Mouse (Mus musculus) heart, postnatal 36 days (tissue): Measurements from ENCODE around the gene Saa3. TPM values are rescaled to one million over a fixed set of nuclear protein-coding genes. Genes with fewer than 3 reads are reported as not detected.
"Not testable (repeated sequence)": the region's sequence is repeated elsewhere in the genome, so short reads cannot be mapped to it uniquely, and the experiment has no call there.

Experiments used
- DNase-seq, 2 experiments: peaks; one replicate each; pipeline ENCODE4 v3.0.0; 2021 to 2022
- intact Hi-C: fragments of 180-260 bp; cut with DNase I; formaldehyde crosslinking; loops from one replicate; pipeline ENCODE4 v1.15.1; 2025
- total RNA-seq, 2 experiments: library from RNA; stranded (reverse); gene quantifications; 2 replicates each; pipeline ENCODE4 v1.2.3; 2021

Saa3 gene
- total RNA-seq = 1 to 10 TPM; 1.4 to 1.8 TPM

DNA sequence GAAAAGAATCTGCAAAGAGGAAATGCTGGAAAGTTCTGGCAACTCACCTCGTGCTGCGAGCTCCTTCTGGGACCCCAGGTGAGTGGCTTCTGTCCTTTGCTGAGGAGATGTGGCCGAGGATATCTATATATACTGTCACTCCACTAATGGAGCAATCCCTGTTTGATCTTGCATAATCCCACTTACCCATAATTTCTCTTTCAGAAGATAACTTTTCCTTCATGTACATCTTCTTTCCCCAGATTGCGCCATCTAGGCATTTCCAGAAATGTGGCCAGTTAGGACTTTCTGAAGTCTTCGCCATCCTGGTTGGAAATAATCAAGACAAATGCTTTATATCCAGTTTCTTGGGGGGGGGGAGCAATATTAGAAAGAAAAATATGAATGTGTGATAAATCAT is at the start of gene Saa3:
TSS of gene Saa3 (minus strand) at position 101 of the 400 bp plus-strand sequence.
- no peak for DNase-seq
- intact Hi-C loops = loop anchor here (1.0 kb wide), 1 partner anchor 58 kb away; no protein-coding TSS in a partner anchor

DNA sequence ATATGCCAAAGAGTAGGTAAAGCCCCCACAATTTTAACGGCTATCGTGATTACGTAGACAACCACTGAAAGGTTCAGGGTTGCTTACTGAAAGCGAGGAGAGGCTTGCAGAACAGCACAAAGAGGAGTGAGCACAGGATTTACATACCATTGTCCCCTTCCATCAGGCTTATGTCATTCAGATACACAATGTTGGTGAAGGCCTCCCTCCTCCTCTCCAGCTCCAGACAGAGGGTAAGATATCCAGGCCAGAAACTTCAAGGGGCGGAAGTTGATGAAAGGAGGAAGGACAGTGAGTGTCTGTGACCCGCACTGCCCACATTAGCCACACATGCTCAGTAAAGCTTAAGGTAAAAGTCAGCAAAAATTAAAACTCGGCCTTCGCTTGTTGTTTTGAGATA is 49.2 kb upstream of the Saa3 start:
- no peak for DNase-seq
- intact Hi-C loops = no loop called here

DNA sequence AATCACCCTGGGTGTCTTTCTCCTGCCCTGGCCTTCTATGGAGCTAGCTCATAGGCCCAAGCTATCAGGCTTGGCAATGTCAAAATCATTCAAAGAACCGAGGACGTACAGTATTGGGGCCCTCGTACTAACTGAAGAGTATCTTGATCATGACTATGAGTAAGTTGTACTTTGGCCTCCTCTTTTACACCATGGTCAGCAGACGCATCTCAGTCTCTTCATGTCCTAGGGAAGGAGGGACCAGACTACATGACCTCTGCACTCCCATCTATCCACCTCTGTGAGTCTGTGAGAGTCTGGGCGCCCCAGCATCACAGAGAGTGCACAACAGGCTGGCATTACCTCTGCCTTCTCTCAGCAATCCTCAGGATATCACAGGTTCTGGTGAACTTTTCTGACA is 47.1 kb upstream of the Saa3 start:
- no peak for DNase-seq
- intact Hi-C loops = no loop called here

- intact Hi-C loops = no loop called here
Measured at GRCm38 (mm10) chr7:46761049-46761795, 45.7 kb upstream of the Saa3 start.

DNA sequence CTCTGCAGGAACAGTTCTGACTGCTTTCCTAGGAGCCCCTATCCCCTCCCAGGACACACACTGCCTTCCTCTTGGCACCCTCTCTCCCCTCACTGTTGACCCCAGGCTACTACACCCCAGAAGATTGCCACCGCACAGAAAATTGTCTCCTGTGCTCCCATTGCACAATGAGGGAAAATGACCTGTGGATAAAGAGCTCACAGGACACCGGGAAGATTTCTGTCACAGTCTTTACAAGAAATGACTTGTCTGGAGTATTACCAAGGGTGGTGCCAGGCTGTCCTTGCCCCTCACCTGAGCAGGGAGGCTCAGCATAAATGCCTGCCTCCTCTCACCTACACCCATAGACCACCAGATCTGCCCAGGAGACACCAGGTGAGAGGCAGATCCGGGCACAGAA is 36.0 kb upstream of the Saa3 start, which contains the start of gene Saa2:
TSS of gene Saa2 (plus strand) at position 301 of the 400 bp plus-strand sequence.
- intact Hi-C loops = no loop called here
- no peak for DNase-seq

More at GRCm38 (mm10) chr7:46761049-46761795, 45.7 kb upstream of the Saa3 start:
- DNase-seq = no peak

DNA sequence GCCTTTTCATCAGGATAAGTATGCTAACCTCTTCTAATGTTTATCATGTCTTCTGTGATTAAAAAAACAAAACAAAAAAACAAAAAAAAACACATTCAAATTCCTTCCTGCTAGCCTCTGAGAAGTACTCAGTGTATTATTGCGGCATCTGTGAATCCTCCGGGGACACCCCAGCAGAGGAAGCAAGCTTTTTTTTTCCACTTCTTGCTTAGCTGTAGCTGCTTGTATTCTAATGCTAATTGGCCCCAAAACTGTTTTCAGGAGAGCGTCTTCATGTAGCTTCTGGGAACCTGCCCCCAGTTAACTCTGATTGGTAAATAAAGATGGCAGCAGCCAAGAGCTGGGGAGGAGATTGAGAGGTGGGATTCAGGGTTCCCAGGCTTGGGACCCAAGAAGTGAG is 33.0 kb upstream of the Saa3 start:
- no peak for DNase-seq
- intact Hi-C loops = no loop called here

DNA sequence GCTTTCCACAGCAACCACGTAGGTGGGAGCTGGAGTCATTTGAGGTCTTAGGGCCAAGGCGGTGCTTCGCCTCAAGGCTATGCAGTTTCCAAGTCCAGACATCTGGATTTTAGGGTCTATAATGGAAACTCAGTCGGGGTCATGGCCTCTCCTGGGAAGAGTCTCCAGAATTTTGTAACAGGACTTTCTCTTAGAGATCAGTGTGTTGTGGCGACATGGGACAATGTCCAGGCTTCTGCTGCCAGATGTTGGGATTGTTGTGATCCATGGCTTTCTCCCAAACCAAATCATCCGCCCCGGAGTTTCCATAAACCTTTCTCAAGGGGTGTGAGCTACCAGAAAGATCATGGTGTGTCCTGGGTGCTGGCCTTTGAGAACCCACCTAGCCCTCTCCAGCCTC is 30.9 kb upstream of the Saa3 start:
- peak; percentile 22 to 34 for DNase-seq
- intact Hi-C loops = no loop called here

- intact Hi-C loops = no loop called here
Measured at GRCm38 (mm10) chr7:46745816-46746215, 30.3 kb upstream of the Saa3 start.

GRCm38 (mm10) chr7:46742880-46743279 is 27.4 kb upstream of the Saa3 start, which contains the start of gene Saa1:
Gene Saa1 (minus strand): TSS chr7:46742980.
- intact Hi-C loops, DNase-seq: not testable (repeated sequence)

More at GRCm38 (mm10) chr7:46745816-46746215, 30.3 kb upstream of the Saa3 start:
- no peak for DNase-seq

DNA sequence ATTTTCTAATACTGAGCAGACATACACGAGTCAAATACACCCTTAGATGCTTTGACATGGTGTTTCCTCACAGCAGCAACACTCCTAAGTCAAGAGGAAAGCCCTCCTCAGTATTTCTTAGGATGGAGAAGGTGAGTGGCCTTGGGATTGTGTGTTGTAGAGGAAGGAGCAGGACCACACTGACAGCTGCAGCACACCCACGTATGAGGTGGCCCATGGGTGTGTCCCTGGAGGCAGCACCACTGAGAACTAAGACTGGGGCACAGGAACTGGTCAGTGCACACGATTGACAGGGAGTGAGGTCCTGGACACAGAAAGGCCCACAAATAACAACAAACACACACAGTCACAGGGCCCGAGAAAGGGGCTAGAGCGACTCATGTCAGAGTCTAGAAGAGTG is 24.5 kb upstream of the Saa3 start:
- DNase-seq, intact Hi-C loops: not testable (repeated sequence)

GRCm38 (mm10) chr7:46738561-46739460 is 23.3 kb upstream of the Saa3 start:
- intact Hi-C loops = no loop called here
- DNase-seq = no peak

- no peak for DNase-seq
- intact Hi-C loops = no loop called here
Measured at GRCm38 (mm10) chr7:46734983-46735382, 19.5 kb upstream of the Saa3 start.

GRCm38 (mm10) chr7:46732458-46732857 is 17.0 kb upstream of the Saa3 start, which contains the start of gene Saa4:
Gene Saa4 (minus strand): TSS chr7:46732603.
- no peak for DNase-seq
- intact Hi-C loops = no loop called here

DNA sequence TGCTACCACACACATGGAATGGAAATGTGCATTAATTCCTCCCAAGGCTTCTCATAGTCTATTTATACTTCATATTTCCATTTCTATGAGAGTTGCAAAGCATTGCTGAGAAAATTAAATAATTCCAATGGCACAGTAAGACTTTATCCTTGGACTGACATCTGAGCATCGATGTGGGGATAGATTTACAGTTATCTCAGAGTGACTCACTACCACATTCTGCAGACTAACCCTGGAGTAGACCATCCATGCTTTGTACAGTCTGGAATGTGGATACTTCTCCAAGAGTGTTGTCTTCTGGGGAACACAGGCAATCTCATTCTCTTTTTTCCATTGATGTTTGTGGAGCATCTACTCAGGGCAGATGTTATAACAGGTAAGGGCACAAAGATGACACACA is 12.1 kb upstream of the Saa3 start:
- intact Hi-C loops = no loop called here
- no peak for DNase-seq

- intact Hi-C loops = no loop called here
- no peak for DNase-seq
Measured at GRCm38 (mm10) chr7:46724396-46724795, 8.9 kb upstream of the Saa3 start.

DNA sequence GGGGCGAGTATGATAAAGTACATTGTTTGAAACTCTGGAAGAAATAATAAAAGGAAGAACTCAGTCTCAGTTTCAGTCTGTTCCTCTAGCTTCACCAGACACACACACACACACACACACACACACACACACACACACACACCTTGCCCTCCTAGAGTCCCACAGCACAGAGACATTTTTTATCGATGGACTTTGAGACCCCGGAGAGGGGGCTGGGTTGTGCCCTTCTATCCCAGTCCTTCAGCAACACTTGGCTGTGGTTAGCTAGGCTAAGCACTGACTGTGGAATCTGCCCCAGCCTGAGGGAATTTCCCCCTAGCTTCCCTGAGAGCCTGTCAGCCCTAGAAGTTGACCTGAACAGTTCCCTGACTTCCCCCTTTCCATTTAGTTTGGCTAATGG is 8.3 kb upstream of the Saa3 start:
- intact Hi-C loops = no loop called here
- no peak for DNase-seq

DNA sequence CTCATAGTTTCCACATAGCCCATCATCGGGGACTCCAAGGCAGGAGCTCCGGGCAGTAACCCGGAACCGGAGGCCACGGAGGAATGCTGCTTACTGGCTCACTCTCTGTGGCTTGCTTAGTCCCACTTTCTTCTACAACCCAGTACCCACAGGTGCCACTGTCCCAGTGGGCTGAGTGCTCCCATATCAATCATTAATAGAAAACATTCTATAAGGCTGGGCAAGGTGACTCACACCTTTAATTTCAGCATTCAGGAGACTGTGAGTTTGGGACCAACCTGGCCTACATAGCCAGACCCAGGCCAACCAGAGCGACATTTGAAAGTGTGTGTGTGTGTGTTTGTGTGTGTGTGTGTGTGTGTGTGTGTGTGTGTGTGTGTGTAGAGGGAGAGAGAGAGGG is 7.9 kb upstream of the Saa3 start:
- no peak for DNase-seq
- intact Hi-C loops = no loop called here

- intact Hi-C loops = no loop called here
- no peak for DNase-seq
Measured at GRCm38 (mm10) chr7:46720460-46720859, 5.0 kb upstream of the Saa3 start.

- intact Hi-C loops = no loop called here
- peak; percentile 21 to 22 for DNase-seq
Measured at GRCm38 (mm10) chr7:46719526-46719925, 4.0 kb upstream of the Saa3 start.

DNA sequence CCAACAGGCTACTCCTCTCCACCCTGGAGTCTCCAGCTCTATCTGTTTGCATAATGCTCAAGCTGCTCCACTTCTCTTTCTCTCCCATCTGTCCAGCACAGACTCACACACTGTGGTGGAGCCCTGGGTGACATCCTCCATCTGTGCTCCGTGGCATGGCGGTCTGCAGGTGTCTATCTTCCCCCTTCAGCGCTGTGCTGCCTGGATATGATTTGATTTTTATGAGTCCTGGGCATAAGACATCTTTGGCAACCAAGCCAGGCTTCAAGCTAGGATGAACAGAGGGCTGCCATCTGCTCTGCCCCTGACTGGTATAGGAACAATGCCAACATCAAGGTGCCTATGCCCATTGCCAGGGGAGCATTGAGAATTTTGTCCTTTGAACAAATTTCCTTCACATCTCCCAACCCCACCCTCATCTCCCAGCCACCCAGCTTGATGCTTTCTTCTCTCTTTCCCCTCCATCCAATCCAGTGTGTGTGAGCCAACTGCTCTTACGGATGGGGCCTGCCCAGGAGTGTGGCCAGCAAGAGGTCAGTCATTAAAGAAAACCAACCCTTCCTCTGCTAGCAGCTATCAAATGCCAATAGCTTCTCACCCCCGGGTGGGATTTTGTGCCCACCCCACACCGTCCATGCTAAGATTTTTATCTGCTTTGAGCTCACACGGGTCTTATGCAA is 3.2 kb upstream of the Saa3 start:
- intact Hi-C loops = no loop called here
- no peak for DNase-seq

DNA sequence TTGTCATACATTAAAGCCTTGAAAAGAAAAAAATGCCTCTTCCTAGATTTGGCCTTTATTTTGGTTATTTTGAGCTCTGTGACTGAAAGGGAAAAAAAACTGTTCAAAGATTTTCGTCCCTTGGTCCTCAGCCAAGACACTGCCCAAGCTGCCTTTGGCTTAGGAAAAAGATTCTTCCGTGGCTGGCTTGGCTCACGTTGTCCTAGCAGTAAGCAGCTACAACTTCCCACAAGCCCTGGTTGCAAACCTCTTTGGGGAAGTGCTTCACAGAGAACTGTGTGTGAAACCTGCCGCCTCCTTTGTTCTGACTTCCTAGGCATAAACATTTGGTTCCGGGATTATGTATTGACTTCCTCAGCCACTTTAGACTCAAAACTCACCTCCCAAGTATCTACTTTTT is 1.4 kb upstream of the Saa3 start:
- intact Hi-C loops = no loop called here
- peak in 1 of 2 experiments; percentile 18 for DNase-seq
